Mouse (Mus musculus) heart, postnatal 0 days (tissue): ENCODE measurements around the gene Cmah. TPM values are rescaled to one million over a fixed set of nuclear protein-coding genes. Genes with fewer than 3 reads are reported as not detected.
A peak's percentile ranks its signal among the peaks of the same experiment; 100 is the strongest.

ENCODE experiments used
- ATAC-seq: fragments of 200-750 bp; cut with Nextera tagmentation; 2 replicates; pipeline ENCODE4 v1.8.0; 2017; ENCODE audit warnings: low read depth, moderate number of reproducible peaks, moderate library complexity; ENCODE audit not compliant: insufficient read depth
- DNase-seq: peaks from one replicate; pipeline ENCODE4 v3.0.0-alpha.2; 2016; ENCODE audit warnings: low spot score
- H3K27ac ChIP-seq: fragments of 300-500 bp; sonication (generic); 2 replicates; pipeline ENCODE4 v1.5.1; 2014; ENCODE audit warnings: low read depth, mild to moderate bottlenecking
- H3K27me3 ChIP-seq: fragments of 300-500 bp; sonication (generic); 2 replicates; pipeline ENCODE4 v1.6.1; 2014; ENCODE audit warnings: low read length, mixed read lengths; ENCODE audit not compliant: control insufficient read depth, insufficient read depth
- H3K36me3 ChIP-seq: fragments of 300-500 bp; sonication (generic); replicated peaks from 2 replicates; pipeline ENCODE4 v1.6.1; 2014; ENCODE audit warnings: low read length, mixed read lengths; ENCODE audit not compliant: control insufficient read depth, insufficient read depth
- H3K4me1 ChIP-seq: fragments of 300-500 bp; sonication (generic); 2 replicates; pipeline ENCODE4 v1.6.1; 2014; ENCODE audit warnings: antibody characterized with exemption; ENCODE audit not compliant: control insufficient read depth, insufficient read depth
- H3K4me2 ChIP-seq: fragments of 300-500 bp; sonication (generic); 2 replicates; pipeline ENCODE4 v1.6.1; 2014; ENCODE audit warnings: low read depth, mild to moderate bottlenecking, low read length, moderate library complexity
- H3K4me3 ChIP-seq: fragments of 300-500 bp; sonication (generic); 2 replicates; pipeline ENCODE4 v1.5.1; 2014; ENCODE audit warnings: low read depth, low read length
- H3K9ac ChIP-seq: fragments of 300-500 bp; sonication (generic); replicated peaks from 2 replicates; pipeline ENCODE4 v1.6.1; 2014; ENCODE audit warnings: low read depth, low read length, mixed read lengths
- H3K9me3 ChIP-seq: fragments of 300-500 bp; sonication (generic); replicated peaks from 2 replicates; pipeline ENCODE4 v1.6.1; 2016; ENCODE audit warnings: low read length; ENCODE audit not compliant: control insufficient read depth
- CTCF ChIP-seq: IDR thresholded peaks from 2 replicates; pipeline ENCODE4 v1.5.1; 2016; ENCODE audit warnings: antibody characterized with exemption, control low read depth, low read depth
- EP300 ChIP-seq: IDR thresholded peaks from 2 replicates; pipeline ENCODE4 v1.6.1; 2016; ENCODE audit warnings: antibody characterized with exemption, low read depth
- WGBS: fragments of 180-500 bp; shearing (Covaris S2); extraction: QIAGEN DNeasy Blood & Tissue Kit; methylation state at CpG from one replicate; pipeline ENCODE4 v1.1.7; 2014; 5-methylcytosine and 5-hydroxymethylcytosine counted together
- polyA plus RNA-seq: library from polyadenylated mRNA; unstranded; fragments of >200 nt; fragmentation: Nextera tagmentation; extraction: Ambion mirVana; gene quantifications from 2 replicates; pipeline ENCODE4 v1.2.1, GENCODE M21; 2015
- total RNA-seq: library from RNA; depleted of rRNA; stranded (reverse); fragments of >200 nt; gene quantifications from 2 replicates; pipeline ENCODE4 v1.2.3, GENCODE M21; 2014; ENCODE audit warnings: low replicate concordance; rRNA removed

The Cmah gene
- total and polyA plus RNA-seq, 2 experiments from 2014 or later: 0.15 TPM; not detected in 1

- TF ChIP-seq CTCF (no peak), EP300 (no peak)
- no peak for ATAC-seq
These were observed 196.5 kb downstream of the Cmah start for GRCm38 (mm10) chr13:24523587-24524221.

GRCm38 (mm10) chr13:24524468-24524867, 197.3 kb downstream of the Cmah start:
- 44% methylated on average over 1 of the region's 1 CpGs for WGBS
- Histone ChIP-seq H3K4me3 (no peak overlapping the region), H3K9ac (no peak overlapping the region), H3K4me2 (no peak overlapping the region), H3K27ac (no peak overlapping the region), H3K9me3 (no peaks in the 10 kb centered on the region), H3K4me1 (peaks cover 4% of the 10 kb centered on the region; the same call in 1 of the 2 replicates), H3K36me3 (no peaks in the 10 kb centered on the region), H3K27me3 (no peaks in the 10 kb centered on the region)
- TF ChIP-seq CTCF (no peak), EP300 (no peak)
- DNase-seq (no peak), ATAC-seq (no peak)

More at GRCm38 (mm10) chr13:24523587-24524221, 196.5 kb downstream of the Cmah start:
- no peaks in the 10 kb centered on the region for H3K9me3 ChIP-seq
- H3K4me3 ChIP-seq: no peak overlapping the region
- no peak for DNase-seq
- no peak overlapping the region for H3K27ac ChIP-seq
- H3K4me2 ChIP-seq: no peak overlapping the region
- no peak overlapping the region for H3K9ac ChIP-seq
- peaks cover 4% of the 10 kb centered on the region; the same call in 1 of the 2 replicates for H3K4me1 ChIP-seq
- no peaks in the 10 kb centered on the region for H3K27me3 ChIP-seq
- 70% methylated on average over 4 of the region's 4 CpGs for WGBS
- no peaks in the 10 kb centered on the region for H3K36me3 ChIP-seq

- Histone ChIP-seq H3K27me3 (no peaks in the 10 kb centered on the region), H3K4me3 (no peak overlapping the region), H3K4me2 (no peak overlapping the region), H3K4me1 (peaks cover 4% of the 10 kb centered on the region; the same call in 1 of the 2 replicates), H3K9me3 (no peaks in the 10 kb centered on the region), H3K27ac (no peak overlapping the region), H3K9ac (no peak overlapping the region), H3K36me3 (no peaks in the 10 kb centered on the region)
- no peak for TF ChIP-seq CTCF
- TF ChIP-seq EP300: no peak
- no peak for DNase-seq
- 39% methylated on average over 3 of the region's 3 CpGs for WGBS
- ATAC-seq: no peak
These were observed 198.3 kb downstream of the Cmah start for GRCm38 (mm10) chr13:24525551-24525950.

- Histone ChIP-seq H3K9me3 (no peaks in the 10 kb centered on the region), H3K4me2 (no peak overlapping the region), H3K9ac (no peak overlapping the region), H3K36me3 (no peaks in the 10 kb centered on the region), H3K27me3 (no peaks in the 10 kb centered on the region), H3K4me3 (no peak overlapping the region), H3K4me1 (peaks cover 4% of the 10 kb centered on the region; the same call in 1 of the 2 replicates), H3K27ac (no peak overlapping the region)
- no peak for DNase-seq
- 0 out of 2 replicates have a peak, but pooled peaks have one; percentile 30 for ATAC-seq
- 73% methylated on average over 2 of the region's 2 CpGs for WGBS
- no peak for TF ChIP-seq EP300
- TF ChIP-seq CTCF: no peak
These were observed 199.7 kb downstream of the Cmah start for GRCm38 (mm10) chr13:24526916-24527315.

Other genes with a start within 250 kb of the Cmah start
- gene Carmil1, start 46.6 kb upstream of the Cmah start, total RNA-seq: 1.1 and 4.8 TPM in 2 replicates
- 2.6 and 4.3 TPM in 2 replicates for gene Carmil1, start 46.6 kb upstream of the Cmah start, polyA plus RNA-seq